Mouse (Mus musculus) ES-Bruce4 (cell line): ENCODE results near the gene Fgfr2. TPM values are rescaled to one million over a fixed set of nuclear protein-coding genes. Genes with fewer than 3 reads are reported as not detected.

Source experiments
- H3K27ac ChIP-seq: 2 replicates; pipeline ENCODE4 v1.5.1; 2012; ENCODE audit warnings: low read length, inconsistent platforms; ENCODE audit not compliant: insufficient read depth
- H3K27me3 ChIP-seq: 2 replicates; pipeline ENCODE4 v1.6.1; 2012; ENCODE audit warnings: mild to moderate bottlenecking, low read length, inconsistent platforms; ENCODE audit not compliant: control insufficient read depth, poor library complexity, insufficient read depth, severe bottlenecking
- H3K36me3 ChIP-seq: 2 replicates; pipeline ENCODE4 v1.6.1; 2012; ENCODE audit warnings: inconsistent platforms, mild to moderate bottlenecking, low read length, moderate library complexity; ENCODE audit not compliant: control insufficient read depth, poor library complexity, insufficient read depth, severe bottlenecking
- H3K4me1 ChIP-seq: one replicate; pipeline ENCODE4 v1.8.1; 2011; ENCODE audit warnings: low read length; ENCODE audit not compliant: control insufficient read depth, insufficient read depth
- H3K4me3 ChIP-seq: 2 replicates; pipeline ENCODE4 v1.5.1; 2011; ENCODE audit warnings: low read depth, mild to moderate bottlenecking, low read length
- H3K9ac ChIP-seq: 2 replicates; pipeline ENCODE4 v1.6.1; 2012; ENCODE audit warnings: low read depth, mild to moderate bottlenecking, inconsistent platforms; ENCODE audit not compliant: poor library complexity, severe bottlenecking
- H3K9me3 ChIP-seq: replicated peaks from 2 replicates; pipeline ENCODE4 v1.6.1; 2012; ENCODE audit warnings: mild to moderate bottlenecking, low read length, inconsistent platforms; ENCODE audit not compliant: control insufficient read depth, poor library complexity, insufficient read depth, severe bottlenecking
- CTCF ChIP-seq: IDR thresholded peaks from one replicate; pipeline ENCODE4 v1.8.1; 2011; ENCODE audit warnings: low read depth, low read length
- EP300 ChIP-seq: IDR thresholded peaks from 2 replicates; pipeline ENCODE4 v1.6.1; 2011; ENCODE audit warnings: low read depth, low read length; ENCODE audit not compliant: insufficient read depth
- POLR2A ChIP-seq: IDR thresholded peaks from one replicate; pipeline ENCODE4 v1.8.1; 2011; ENCODE audit warnings: low read length; ENCODE audit not compliant: insufficient read depth
- polyA plus RNA-seq: library from polyadenylated mRNA; stranded (reverse); fragments of >200 nt; gene quantifications from 2 replicates; pipeline ENCODE4 v1.2.4, GENCODE M21; 2011; ENCODE audit warnings: low read depth; ENCODE audit not compliant: missing spikeins, insufficient read depth, insufficient read length

The Fgfr2 gene
- polyA plus RNA-seq, 1 experiment, result 34.8 TPM

DNA sequence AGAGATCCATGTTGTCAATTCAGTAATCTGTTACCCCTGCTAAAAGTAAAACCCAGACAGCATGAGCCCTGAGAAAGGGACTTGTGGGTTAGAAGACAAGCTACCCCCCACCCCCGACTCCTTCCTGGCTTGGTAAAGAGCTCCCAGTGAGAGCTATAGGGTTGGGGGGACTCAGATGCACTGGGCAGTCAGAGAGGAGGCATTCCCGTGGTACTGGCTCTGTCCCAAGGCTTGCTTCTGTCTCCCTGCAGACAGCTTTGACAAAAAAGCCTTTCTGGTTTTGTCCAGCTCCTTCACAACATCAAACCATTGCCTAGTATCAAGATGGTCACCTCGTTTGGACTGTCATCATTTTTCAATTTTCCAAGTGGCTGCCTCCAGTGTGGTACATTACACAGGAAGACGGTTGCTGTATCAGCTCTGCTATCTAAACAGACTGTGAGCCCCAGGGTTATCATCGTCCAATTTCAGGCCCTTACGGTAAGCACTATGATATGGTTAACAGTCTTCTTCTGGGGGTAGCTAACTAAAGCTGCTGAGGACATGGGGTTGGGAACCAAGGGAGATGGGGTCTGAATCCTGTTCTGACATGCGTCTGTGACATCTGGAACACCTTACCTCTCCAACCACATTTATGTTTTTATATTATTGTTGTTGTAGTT is 726.4 kb downstream of the Fgfr2 start:
- H3K36me3 ChIP-seq, result no peaks in the 10 kb centered on the region
- H3K4me3 ChIP-seq, result no peak overlapping the region
- no peak for TF ChIP-seq POLR2A
- TF ChIP-seq CTCF, result no peak
- no peak for TF ChIP-seq EP300
- H3K27ac ChIP-seq, result no peak overlapping the region
- no peaks in the 10 kb centered on the region for H3K27me3 ChIP-seq
- no peaks in the 10 kb centered on the region for H3K9me3 ChIP-seq
- no peaks in the 10 kb centered on the region for H3K4me1 ChIP-seq
- H3K9ac ChIP-seq, result no peak overlapping the region

DNA sequence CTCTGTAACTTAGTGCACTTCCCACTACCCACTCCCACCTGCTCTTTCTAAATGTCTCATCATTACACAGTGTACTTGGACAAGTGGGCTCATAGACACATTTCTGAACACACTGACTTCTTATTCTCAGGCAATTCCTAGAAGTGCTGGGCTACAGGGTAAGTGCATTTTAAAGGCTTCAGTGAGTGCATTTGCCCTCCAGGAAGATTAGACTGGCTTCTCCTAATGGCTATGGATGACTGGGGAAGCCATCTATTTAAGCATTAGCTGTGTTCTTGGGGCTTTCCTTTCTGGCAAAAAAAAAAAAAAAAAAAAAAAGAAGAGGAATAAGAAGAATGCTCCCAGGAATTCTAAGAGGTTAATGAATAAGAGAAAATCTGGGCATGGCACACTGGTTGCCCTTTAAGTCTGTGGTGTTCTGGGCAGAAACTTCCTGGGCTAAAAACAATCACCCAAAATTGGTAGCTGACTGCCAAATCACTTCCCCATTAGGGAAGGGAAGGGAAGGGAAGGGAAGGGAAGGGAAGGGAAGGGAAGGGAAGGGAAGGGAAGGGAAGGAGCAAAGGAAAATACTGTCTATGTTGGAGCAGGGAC is 729.5 kb downstream of the Fgfr2 start:
- Histone ChIP-seq H3K4me3 (no peak overlapping the region), H3K9ac (no peak overlapping the region), H3K4me1 (no peaks in the 10 kb centered on the region), H3K36me3 (no peaks in the 10 kb centered on the region), H3K27me3 (no peaks in the 10 kb centered on the region), H3K9me3 (no peaks in the 10 kb centered on the region), H3K27ac (no peak overlapping the region)
- TF ChIP-seq CTCF (no peak), POLR2A (no peak), EP300 (no peak)

DNA sequence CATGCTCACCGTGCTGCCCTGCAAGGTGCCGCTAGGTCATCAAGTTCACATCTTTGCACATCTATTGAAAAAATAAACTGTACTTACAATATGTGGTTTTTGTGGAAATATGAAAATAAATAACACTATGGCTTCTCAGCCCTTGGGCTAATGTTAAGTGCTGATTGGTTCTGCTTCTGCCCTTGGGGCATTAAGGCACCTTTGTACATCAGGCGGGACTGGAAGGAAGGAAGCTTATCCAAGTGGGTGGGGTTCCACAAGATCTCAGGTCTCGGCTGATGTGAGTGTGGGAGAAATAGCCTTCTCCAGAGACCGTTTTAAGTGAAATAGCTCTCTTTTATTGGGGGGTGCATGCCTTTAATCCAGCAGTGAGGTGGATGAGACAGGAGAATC is 730.1 kb downstream of the Fgfr2 start:
- H3K27ac ChIP-seq, result no peak overlapping the region

DNA sequence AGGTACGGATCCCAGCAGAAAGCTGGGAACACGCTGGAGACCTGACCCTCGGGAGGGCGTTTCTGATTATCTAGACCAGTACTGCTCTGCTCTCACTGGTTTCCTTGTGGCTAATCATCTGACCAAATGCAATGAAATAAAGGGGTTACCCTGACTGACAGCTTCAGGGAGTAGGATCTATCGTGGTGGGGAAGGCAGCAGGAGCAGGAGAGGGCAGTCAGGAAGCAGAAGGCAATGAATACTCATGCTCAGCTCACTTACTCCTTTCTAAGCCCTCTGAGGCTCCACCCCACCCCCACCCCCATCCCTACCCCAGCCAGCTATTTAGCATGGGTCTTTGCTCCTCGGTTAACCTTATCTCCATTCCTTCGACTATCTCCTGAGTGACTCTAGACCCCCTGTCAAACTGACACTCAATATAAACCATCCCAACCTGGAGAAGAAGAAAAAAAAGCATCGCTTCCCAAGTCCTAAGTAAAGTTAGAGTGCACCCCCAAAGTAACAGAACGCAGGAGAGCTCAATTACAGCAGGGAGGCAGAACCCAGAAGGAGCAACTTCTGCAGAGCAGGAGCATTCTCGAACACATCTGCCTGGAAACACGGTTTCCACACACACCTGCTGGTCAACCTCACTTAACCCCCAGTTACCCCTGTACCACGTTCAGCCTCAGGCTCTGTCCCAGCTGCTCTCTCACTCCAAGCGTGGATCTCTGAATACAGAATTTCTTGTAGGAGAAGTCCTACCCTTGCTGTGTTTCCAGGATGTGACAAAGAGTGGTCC is 730.7 kb downstream of the Fgfr2 start:
- Histone ChIP-seq H3K4me1 (no peaks in the 10 kb centered on the region), H3K9ac (no peak overlapping the region), H3K9me3 (no peaks in the 10 kb centered on the region), H3K36me3 (no peaks in the 10 kb centered on the region), H3K27me3 (no peaks in the 10 kb centered on the region), H3K4me3 (no peak overlapping the region), H3K27ac (no peak overlapping the region)
- no peak for TF ChIP-seq EP300
- no peak for TF ChIP-seq CTCF
- no peak for TF ChIP-seq POLR2A

More for the DNA sequence above, 730.1 kb downstream of the Fgfr2 start:
- no peak for TF ChIP-seq CTCF
- no peak for TF ChIP-seq EP300
- no peak for TF ChIP-seq POLR2A
- no peak overlapping the region for H3K4me3 ChIP-seq
- H3K4me1 ChIP-seq, result no peaks in the 10 kb centered on the region
- H3K9me3 ChIP-seq, result no peaks in the 10 kb centered on the region
- no peaks in the 10 kb centered on the region for H3K27me3 ChIP-seq
- no peaks in the 10 kb centered on the region for H3K36me3 ChIP-seq
- no peak overlapping the region for H3K9ac ChIP-seq

- Histone ChIP-seq H3K9me3 (no peaks in the 10 kb centered on the region), H3K27me3 (no peaks in the 10 kb centered on the region), H3K27ac (no peak overlapping the region), H3K4me3 (no peak overlapping the region), H3K9ac (no peak overlapping the region), H3K36me3 (no peaks in the 10 kb centered on the region), H3K4me1 (no peaks in the 10 kb centered on the region)
- TF ChIP-seq POLR2A (no peak), CTCF (no peak), EP300 (no peak)
Measured at GRCm38 (mm10) chr7:132389473-132389872, 733.7 kb downstream of the Fgfr2 start.

DNA sequence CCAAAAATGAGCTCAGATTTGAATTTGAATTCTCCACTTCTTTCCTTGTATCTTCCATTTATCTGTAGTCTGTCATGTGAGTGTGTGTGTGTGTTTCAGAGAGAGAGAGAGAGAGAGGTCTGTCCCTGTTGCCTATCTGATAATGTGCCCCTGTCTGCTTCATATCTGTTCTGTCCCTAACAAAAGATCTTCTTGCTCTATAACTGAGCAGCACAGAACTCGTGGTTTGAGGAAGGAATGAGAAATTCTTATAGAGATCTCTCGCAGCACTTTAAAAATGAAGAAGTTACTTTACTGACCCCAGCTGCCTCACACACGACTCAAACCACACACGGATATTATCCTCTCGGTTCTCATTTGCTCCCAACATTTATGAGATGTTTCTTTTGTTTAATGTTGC is 735.6 kb downstream of the Fgfr2 start:
- no peak overlapping the region for H3K4me3 ChIP-seq
- H3K4me1 ChIP-seq, result no peaks in the 10 kb centered on the region
- H3K9ac ChIP-seq, result no peak overlapping the region
- H3K36me3 ChIP-seq, result no peaks in the 10 kb centered on the region
- no peak overlapping the region for H3K27ac ChIP-seq
- H3K9me3 ChIP-seq, result no peaks in the 10 kb centered on the region
- TF ChIP-seq EP300 (no peak), POLR2A (no peak), CTCF (no peak)
- H3K27me3 ChIP-seq, result no peaks in the 10 kb centered on the region
